Mouse (Mus musculus) midbrain, embryonic 13.5 days (tissue): ENCODE results near the gene Rassf5. TPM values are rescaled to one million over a fixed set of nuclear protein-coding genes. Genes with fewer than 3 reads are reported as not detected.

ENCODE experiments used
- ATAC-seq: fragments of 200-750 bp; cut with Nextera tagmentation; 2 replicates; pipeline ENCODE4 v1.8.0; 2017; ENCODE audit warnings: mild to moderate bottlenecking, moderate TSS enrichment, moderate library complexity
- H3K27ac ChIP-seq: fragments of 300-500 bp; sonication (generic); 2 replicates; pipeline ENCODE4 v1.5.1; 2015; ENCODE audit warnings: inconsistent platforms, mild to moderate bottlenecking, moderate library complexity
- H3K27me3 ChIP-seq: fragments of 300-500 bp; sonication (generic); 2 replicates; pipeline ENCODE4 v1.6.1; 2015; ENCODE audit warnings: mild to moderate bottlenecking, inconsistent platforms
- H3K36me3 ChIP-seq: fragments of 300-500 bp; sonication (generic); 2 replicates; pipeline ENCODE4 v1.6.1; 2015; ENCODE audit warnings: mild to moderate bottlenecking, inconsistent platforms
- H3K4me1 ChIP-seq: fragments of 300-500 bp; sonication (generic); replicated peaks from 2 replicates; pipeline ENCODE4 v1.6.1; 2015; ENCODE audit warnings: inconsistent platforms
- H3K4me2 ChIP-seq: fragments of 300-500 bp; sonication (generic); replicated peaks from 2 replicates; pipeline ENCODE4 v1.6.1; 2015; ENCODE audit warnings: moderate library complexity, mild to moderate bottlenecking, inconsistent platforms
- H3K4me3 ChIP-seq: fragments of 300-500 bp; sonication (generic); replicated peaks from 2 replicates; pipeline ENCODE4 v1.5.1; 2015; ENCODE audit warnings: mild to moderate bottlenecking, inconsistent platforms
- H3K9ac ChIP-seq: fragments of 300-500 bp; sonication (generic); replicated peaks from 2 replicates; pipeline ENCODE4 v1.6.1; 2015; ENCODE audit warnings: mild to moderate bottlenecking, inconsistent platforms
- H3K9me3 ChIP-seq: fragments of 300-500 bp; sonication (generic); 2 replicates; pipeline ENCODE4 v1.6.1; 2016; ENCODE audit warnings: mild to moderate bottlenecking, inconsistent platforms
- WGBS: fragments of 180-500 bp; shearing (Covaris S2); methylation state at CpG from one replicate; pipeline ENCODE4 v1.1.7; 2015; 5-methylcytosine and 5-hydroxymethylcytosine counted together
- polyA plus RNA-seq: library from polyadenylated mRNA; unstranded; fragments of >200 nt; fragmentation: Nextera tagmentation; extraction: Ambion mirVana; gene quantifications from 2 replicates; pipeline ENCODE4 v1.2.1, GENCODE M21; 2015

Rassf5 gene
- polyA plus RNA-seq, 1 experiment from 2014 or later, result 1.9 TPM

DNA sequence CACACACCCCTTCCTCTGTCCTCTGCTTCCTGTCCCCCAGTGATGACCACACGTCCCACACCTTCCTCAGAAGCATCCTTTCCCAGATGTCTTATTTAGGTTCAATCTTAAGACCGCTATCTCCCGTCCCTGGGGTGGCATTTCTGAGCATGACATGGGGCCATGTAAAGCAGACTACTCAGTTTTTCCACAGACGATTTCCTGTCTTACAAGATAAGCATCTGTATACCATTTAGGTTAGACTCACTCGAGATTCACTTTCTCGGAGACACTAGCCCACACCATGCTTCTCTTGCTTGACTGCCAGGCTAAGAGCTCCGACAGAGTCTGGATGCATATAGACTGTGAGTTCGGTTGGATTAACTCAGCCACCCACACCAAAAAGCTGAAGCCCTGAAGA is 40.6 kb downstream of the Rassf5 start:
- Histone ChIP-seq H3K4me1 (no peaks in the 10 kb centered on the region), H3K9ac (no peak overlapping the region), H3K36me3 (no peaks in the 10 kb centered on the region), H3K9me3 (no peaks in the 10 kb centered on the region), H3K27me3 (no peaks in the 10 kb centered on the region), H3K4me3 (no peak overlapping the region), H3K4me2 (no peak overlapping the region), H3K27ac (no peak overlapping the region)
- WGBS, result 85% methylated on average over 8 of the region's 8 CpGs
- no peak for ATAC-seq

DNA sequence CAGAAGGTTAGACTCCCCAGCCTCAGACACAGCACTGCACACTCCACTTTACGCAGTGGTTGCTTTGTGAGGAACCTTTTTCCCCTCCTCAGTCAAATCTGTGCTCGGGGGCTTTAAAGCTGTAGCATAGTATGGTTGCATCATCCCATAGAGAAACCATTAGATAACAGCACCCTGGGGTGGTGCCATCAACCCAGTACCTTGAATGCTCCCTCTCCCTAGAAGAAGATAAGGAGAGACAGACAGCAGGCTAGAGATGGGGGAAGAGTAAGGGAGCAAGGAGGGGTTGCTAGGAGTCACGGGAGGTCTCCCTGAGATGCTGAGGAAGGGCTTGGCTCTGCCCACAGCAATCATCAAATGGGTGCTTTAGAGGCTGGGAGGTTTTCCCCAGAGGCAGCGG is 43.7 kb downstream of the Rassf5 start:
- Histone ChIP-seq H3K27me3 (no peaks in the 10 kb centered on the region), H3K4me3 (no peak overlapping the region), H3K27ac (no peak overlapping the region), H3K36me3 (no peaks in the 10 kb centered on the region), H3K4me2 (no peak overlapping the region), H3K9ac (no peak overlapping the region), H3K9me3 (no peaks in the 10 kb centered on the region), H3K4me1 (no peaks in the 10 kb centered on the region)
- 85% methylated on average over 4 of the region's 4 CpGs for WGBS
- ATAC-seq, result no peak

DNA sequence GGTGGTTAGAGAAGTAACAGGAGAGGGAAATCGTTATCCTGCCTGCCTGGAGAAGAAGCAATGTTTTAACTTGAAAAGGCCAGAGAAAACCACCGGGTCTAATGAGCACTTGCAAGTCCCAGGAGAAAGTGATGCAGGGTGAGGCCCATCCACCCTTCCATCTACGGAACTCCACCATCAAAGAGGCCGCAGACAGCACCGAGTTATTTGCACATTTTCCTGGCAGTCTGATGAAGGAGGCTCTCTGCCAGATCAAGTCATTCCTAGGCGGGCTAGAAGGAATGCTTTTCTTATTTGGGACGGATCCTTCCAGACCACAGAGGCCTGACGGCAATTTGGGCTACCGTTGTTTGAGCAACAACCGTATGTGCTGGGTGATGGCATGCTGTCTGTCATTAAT is 44.5 kb downstream of the Rassf5 start:
- no peak for ATAC-seq
- no peaks in the 10 kb centered on the region for H3K4me1 ChIP-seq
- no peak overlapping the region for H3K9ac ChIP-seq
- no peak overlapping the region for H3K4me2 ChIP-seq
- H3K27me3 ChIP-seq, result no peaks in the 10 kb centered on the region
- H3K27ac ChIP-seq, result no peak overlapping the region
- no peak overlapping the region for H3K4me3 ChIP-seq
- WGBS, result 70% methylated on average over 10 of the region's 10 CpGs
- H3K9me3 ChIP-seq, result no peaks in the 10 kb centered on the region
- no peaks in the 10 kb centered on the region for H3K36me3 ChIP-seq

DNA sequence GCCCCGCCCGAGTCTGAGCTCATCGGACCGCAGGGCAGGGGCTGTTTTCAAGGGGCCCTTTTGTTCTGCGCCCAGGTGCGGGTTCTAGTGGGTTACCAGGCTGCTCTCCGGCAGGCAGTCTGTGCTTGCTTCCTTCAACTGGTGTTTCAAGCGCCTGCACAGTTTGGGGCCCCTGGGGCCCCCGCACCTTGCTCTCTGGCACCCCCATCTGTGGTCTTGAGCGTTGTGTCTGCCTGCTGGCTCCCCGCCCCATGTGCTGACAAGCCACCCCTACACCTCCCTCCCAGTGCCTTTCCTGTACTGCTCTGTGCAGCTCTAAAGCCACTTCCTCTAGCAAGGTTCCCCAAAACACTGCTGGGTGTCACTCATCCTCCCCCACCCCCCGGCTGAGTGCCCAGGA is 45.1 kb downstream of the Rassf5 start:
- Histone ChIP-seq H3K9me3 (no peaks in the 10 kb centered on the region), H3K9ac (no peak overlapping the region), H3K4me3 (no peak overlapping the region), H3K4me1 (no peaks in the 10 kb centered on the region), H3K27me3 (no peaks in the 10 kb centered on the region), H3K4me2 (no peak overlapping the region), H3K36me3 (no peaks in the 10 kb centered on the region), H3K27ac (no peak overlapping the region)
- ATAC-seq, result no peak
- 62% methylated on average over 12 of the region's 12 CpGs for WGBS

DNA sequence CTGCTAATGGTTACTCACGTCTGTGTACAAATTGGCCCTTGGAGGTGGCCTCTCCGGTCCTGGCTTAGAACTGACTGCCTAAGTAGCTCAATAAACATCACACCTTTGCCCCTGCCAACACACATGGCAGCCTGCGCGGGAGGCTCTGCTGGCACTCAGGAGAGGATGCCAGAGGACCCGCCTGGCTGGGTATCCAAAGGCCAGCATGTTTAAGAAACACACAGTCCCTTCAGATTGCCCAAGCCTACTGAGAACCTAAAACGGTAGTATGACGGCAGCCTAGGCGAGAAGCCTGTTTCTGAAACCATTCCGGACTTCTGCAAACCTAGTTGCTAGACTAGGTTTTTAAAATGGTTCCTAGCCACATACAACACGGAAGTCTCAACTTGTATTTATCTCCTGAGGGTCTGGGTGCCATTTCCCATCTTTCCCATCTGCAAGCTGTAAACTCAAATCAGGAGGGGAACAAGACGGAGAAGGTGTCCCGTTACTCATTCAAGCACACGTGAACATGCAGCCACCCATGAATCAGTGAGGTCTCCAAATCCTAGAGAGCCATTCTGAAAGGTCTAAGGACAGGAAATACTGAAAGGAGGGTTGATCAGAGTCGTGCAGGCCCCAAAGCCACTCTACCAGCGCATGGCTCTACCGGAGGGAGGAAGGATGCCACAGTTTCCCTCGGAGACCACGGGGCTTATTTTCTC is 45.8 kb downstream of the Rassf5 start:
- Histone ChIP-seq H3K36me3 (no peaks in the 10 kb centered on the region), H3K4me2 (no peak overlapping the region), H3K9me3 (no peaks in the 10 kb centered on the region), H3K4me3 (no peak overlapping the region), H3K27ac (no peak overlapping the region), H3K9ac (no peak overlapping the region), H3K4me1 (no peaks in the 10 kb centered on the region), H3K27me3 (no peaks in the 10 kb centered on the region)
- 88% methylated on average over 18 of the region's 18 CpGs for WGBS
- ATAC-seq, result no peak

DNA sequence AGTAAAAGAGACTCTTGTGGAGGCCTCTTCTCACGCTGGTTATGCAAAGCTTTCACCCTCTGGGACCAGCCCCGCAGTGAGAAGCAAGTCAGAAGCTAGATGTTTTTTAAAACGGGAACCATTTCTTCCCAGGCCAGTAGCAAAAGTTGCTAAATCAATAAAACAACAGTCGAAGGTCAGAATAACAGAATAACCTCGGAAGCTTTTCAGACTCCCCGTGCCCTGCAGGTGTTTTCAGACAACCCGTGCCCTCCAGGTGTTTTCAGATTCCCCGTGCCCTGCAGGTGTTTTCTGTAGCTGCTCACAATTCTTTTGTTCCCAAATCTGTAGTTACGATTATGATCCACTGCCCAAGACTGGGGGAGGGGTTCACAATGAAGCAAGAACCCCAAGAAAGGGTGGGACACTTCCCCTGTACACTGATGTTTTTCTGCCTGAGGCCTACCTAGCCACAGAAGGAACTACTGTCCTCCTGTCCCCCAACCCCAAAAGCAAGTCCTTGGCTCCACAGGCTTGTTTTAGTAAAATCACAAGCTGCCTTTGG is 46.6 kb downstream of the Rassf5 start:
- ATAC-seq, result no peak
- no peaks in the 10 kb centered on the region for H3K27me3 ChIP-seq
- no peak overlapping the region for H3K9ac ChIP-seq
- H3K4me3 ChIP-seq, result no peak overlapping the region
- no peak overlapping the region for H3K27ac ChIP-seq
- no peaks in the 10 kb centered on the region for H3K36me3 ChIP-seq
- H3K4me2 ChIP-seq, result no peak overlapping the region
- WGBS, result 73% methylated on average over 9 of the region's 9 CpGs
- no peaks in the 10 kb centered on the region for H3K9me3 ChIP-seq
- no peaks in the 10 kb centered on the region for H3K4me1 ChIP-seq

DNA sequence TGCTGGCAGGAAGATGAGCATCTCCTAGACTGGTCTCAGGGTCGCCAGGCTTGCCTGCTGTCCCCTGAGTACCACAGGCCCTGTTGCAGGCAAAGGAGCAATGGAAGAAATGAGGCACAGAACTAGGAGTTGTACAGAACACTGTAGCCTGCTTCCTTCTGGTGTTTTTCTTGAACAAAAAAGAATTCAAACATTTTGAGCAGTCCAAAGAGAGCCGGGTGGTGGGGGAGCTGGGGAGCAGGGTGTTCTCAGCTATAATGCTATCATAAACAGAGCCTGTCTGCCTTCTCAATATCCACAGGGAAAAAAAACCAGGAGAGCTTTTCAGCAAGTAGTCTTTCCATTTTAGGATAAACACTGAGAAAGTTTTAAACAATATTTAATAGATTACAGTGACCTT is 49.0 kb downstream of the Rassf5 start:
- no peak overlapping the region for H3K27ac ChIP-seq
- H3K27me3 ChIP-seq, result no peaks in the 10 kb centered on the region
- WGBS, result 66% methylated on average over 2 of the region's 2 CpGs
- H3K4me3 ChIP-seq, result no peak overlapping the region
- H3K9ac ChIP-seq, result no peak overlapping the region
- H3K9me3 ChIP-seq, result no peaks in the 10 kb centered on the region
- H3K36me3 ChIP-seq, result no peaks in the 10 kb centered on the region
- H3K4me2 ChIP-seq, result no peak overlapping the region
- H3K4me1 ChIP-seq, result no peaks in the 10 kb centered on the region
- no peak for ATAC-seq

DNA sequence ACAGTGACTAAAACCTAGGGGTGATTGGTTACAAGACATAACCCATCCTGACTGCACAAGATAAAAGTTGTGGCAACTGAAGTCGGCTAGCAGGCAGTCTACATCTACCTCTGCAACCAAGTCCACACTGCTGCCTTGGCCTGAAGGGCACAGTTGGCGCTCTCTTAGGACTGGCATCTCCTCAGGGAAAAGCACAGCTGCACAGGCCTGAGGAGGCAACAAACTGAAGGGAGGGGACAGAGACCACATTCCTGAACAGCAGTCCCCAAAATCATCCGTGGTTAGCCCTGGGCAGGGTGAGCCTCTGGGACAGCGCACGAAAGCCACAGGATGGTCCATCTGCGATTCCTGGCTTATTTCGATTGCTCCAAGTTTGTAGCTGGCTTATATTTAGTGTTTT is 49.4 kb downstream of the Rassf5 start:
- H3K27me3 ChIP-seq, result no peaks in the 10 kb centered on the region
- ATAC-seq, result no peak
- 90% methylated on average over 7 of the region's 7 CpGs for WGBS

DNA sequence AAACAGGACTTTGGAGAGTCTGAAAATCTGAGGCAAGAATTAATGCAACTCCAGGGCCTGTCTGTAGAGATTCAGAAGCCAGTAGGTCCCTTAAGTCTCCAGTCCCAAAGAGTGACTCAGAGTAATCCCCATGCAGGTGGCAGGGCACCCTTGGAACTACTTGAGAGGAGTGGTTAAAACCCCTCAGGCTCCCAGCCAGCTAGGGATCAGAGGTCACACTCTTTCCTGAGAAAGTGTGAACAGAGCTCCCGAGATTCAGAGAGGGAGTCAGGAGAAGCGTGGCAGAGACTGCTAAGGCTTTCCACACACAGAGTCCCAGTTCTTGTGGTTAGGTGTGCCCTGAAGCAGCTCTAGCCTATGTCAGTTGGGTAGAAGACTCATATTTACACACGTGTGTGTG is 51.3 kb downstream of the Rassf5 start:
- no peaks in the 10 kb centered on the region for H3K4me1 ChIP-seq
- 47% methylated on average over 3 of the region's 3 CpGs for WGBS
- no peak overlapping the region for H3K4me2 ChIP-seq
- H3K4me3 ChIP-seq, result no peak overlapping the region
- no peaks in the 10 kb centered on the region for H3K9me3 ChIP-seq
- no peaks in the 10 kb centered on the region for H3K36me3 ChIP-seq
- no peak for ATAC-seq
- H3K9ac ChIP-seq, result no peak overlapping the region
- no peaks in the 10 kb centered on the region for H3K27me3 ChIP-seq
- no peak overlapping the region for H3K27ac ChIP-seq

More for the DNA sequence above, 49.4 kb downstream of the Rassf5 start:
- no peak overlapping the region for H3K4me3 ChIP-seq
- no peaks in the 10 kb centered on the region for H3K9me3 ChIP-seq
- no peak overlapping the region for H3K9ac ChIP-seq
- H3K4me2 ChIP-seq, result no peak overlapping the region
- H3K27ac ChIP-seq, result no peak overlapping the region
- no peaks in the 10 kb centered on the region for H3K36me3 ChIP-seq
- H3K4me1 ChIP-seq, result no peaks in the 10 kb centered on the region

DNA sequence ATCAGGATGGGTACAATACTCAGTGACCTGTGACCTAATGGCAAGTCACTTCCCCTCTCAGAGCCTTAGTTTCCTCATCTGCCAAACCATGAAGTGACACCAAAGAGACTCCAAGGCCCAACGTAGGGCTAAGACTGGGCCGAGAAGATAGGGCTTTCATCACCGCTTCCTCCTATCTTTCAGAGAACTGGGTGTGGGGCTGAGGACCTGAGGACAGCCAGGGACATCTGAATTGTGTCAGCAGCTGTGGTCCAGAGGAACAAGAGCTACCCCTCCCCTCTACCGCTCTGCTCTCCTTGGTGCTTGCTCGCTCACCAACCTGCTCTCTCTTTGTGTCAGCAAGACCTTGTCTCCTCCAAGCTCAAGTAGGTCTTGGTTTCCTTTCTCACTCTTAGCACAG is 56.4 kb downstream of the Rassf5 start:
- H3K9ac ChIP-seq, result no peak overlapping the region
- H3K4me2 ChIP-seq, result no peak overlapping the region
- H3K9me3 ChIP-seq, result no peaks in the 10 kb centered on the region
- ATAC-seq, result no peak
- H3K27ac ChIP-seq, result no peak overlapping the region
- no peak overlapping the region for H3K4me3 ChIP-seq
- no peaks in the 10 kb centered on the region for H3K36me3 ChIP-seq
- 97% methylated on average over 5 of the region's 5 CpGs for WGBS
- H3K27me3 ChIP-seq, result no peaks in the 10 kb centered on the region
- no peaks in the 10 kb centered on the region for H3K4me1 ChIP-seq

DNA sequence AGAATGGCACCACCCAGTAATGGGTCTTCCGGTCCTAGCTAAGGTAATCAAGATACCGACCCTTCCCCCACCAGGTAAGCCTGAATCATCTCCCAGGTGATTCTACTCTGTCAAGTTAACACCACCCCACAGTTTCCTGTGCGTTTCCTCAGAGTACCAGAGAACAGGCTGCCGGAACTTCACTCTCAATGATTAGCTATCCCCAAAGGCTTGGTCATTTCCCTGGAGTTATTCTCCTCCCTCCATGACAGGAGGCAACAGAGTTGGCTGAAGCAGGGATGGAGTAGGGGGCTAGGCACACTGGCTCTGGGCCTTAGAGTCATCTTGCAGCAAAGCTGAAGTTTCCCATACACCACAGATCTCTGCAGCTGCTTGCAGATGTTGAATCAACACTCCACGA is 57.2 kb downstream of the Rassf5 start:
- Histone ChIP-seq H3K27me3 (no peaks in the 10 kb centered on the region), H3K36me3 (no peaks in the 10 kb centered on the region), H3K9me3 (no peaks in the 10 kb centered on the region), H3K4me1 (no peaks in the 10 kb centered on the region), H3K9ac (no peak overlapping the region), H3K4me2 (no peak overlapping the region), H3K27ac (no peak overlapping the region), H3K4me3 (no peak overlapping the region)
- WGBS, result 94% methylated on average over 5 of the region's 5 CpGs
- no peak for ATAC-seq

DNA sequence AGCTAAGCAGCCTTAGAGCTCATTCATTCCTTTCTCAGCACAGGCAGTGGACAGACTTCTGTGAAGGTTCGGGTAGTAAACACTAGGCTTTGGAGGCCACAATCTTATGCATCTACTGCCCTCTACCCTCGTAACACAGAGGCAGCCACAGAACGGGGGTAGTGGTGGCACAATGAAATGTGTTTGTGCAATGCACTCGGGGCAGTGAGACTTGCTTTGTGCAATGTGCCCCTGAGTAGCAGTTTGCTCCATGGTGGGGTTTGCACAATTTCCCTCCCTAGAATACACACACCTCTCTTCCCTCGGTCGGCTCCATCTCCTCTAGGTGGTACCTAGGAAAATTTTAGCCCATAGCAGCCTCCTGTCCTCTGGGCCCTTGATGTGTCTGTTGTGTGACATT is 58.1 kb downstream of the Rassf5 start:
- no peak for ATAC-seq
- 73% methylated on average over 6 of the region's 6 CpGs for WGBS
- H3K4me1 ChIP-seq, result no peaks in the 10 kb centered on the region
- no peak overlapping the region for H3K4me3 ChIP-seq
- H3K36me3 ChIP-seq, result no peaks in the 10 kb centered on the region
- no peaks in the 10 kb centered on the region for H3K27me3 ChIP-seq
- H3K9me3 ChIP-seq, result no peaks in the 10 kb centered on the region
- H3K9ac ChIP-seq, result no peak overlapping the region
- H3K4me2 ChIP-seq, result no peak overlapping the region
- H3K27ac ChIP-seq, result no peak overlapping the region
